Mouse (Mus musculus): Measurements from ENCODE around the gene Vmn1r235. TPM values are rescaled to one million over a fixed set of nuclear protein-coding genes. Genes with fewer than 3 reads are reported as not detected.
"Not testable (repeated sequence)": the region's sequence is repeated elsewhere in the genome, so short reads cannot be mapped to it uniquely, and the experiment has no call there.

Vmn1r235 gene
- not detected in 2 replicates for polyA plus RNA-seq (2016; fragmentation: Nextera tagmentation; extraction: Ambion mirVana)

DNA sequence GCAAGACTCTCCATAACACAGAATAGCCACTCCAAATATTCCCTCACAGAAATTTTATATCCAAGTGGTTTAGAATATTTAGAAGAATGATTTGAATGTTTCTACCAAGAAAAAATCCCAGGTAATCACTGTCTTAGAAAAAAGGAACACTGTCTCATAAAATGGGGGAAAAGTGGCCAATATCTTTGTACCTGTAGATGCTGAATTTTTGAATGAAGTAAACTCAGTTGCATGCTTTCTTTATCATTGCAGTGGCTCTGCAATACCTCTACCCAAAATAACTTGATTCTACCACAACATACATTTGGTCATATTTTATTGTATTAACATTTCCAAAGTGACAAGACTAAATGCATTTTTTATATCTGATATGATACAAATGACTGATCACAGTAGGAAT is at the start of gene Vmn1r235:
Gene Vmn1r235 (plus strand): TSS at position 301 of the 400 bp plus-strand sequence.
- Histone ChIP-seq H3K4me3 (no peak within 1 kb of the TSS), H3K4me1 (replicated peaks) (no peaks in the 10 kb centered on the region), H3K4me2 (no peak within 1 kb of the TSS), H3K27ac (ENCODE audit: poor library complexity, severe bottlenecking) (no peak within 1 kb of the TSS), H3K9ac (no peak within 1 kb of the TSS), H3K36me3 (no peaks in the 10 kb centered on the region), H3K27me3 (replicated peaks) (no peaks in the 10 kb centered on the region), H3K9me3 (replicated peaks) (no peaks in the 10 kb centered on the region)
- no peak for ATAC-seq (ENCODE audit: insufficient number of reproducible peaks, low FRiP score)

DNA sequence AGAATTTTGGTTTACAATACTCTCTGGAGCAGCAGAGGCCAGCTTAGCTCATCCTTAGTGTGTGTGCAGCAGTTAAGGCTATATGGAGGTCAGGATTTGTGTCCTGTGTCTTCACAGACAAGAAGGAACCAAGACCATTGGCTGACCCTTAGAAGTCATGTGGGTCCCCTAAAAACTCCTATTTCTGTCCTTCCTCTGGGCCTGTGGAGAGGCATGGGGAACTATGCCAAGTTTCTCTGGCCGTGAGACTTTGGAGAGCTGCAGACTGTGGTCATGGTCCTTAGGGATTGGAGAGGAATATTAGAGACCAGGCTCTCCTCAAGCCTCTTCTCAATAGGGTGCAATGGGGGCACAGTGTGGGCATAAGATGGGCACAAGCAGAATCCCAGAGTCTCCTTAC is 45.1 kb upstream of the Vmn1r235 start:
- H3K4me1 ChIP-seq (replicated peaks); H3K27me3 ChIP-seq (replicated peaks); H3K9ac ChIP-seq; H3K4me3 ChIP-seq; H3K27ac ChIP-seq (ENCODE audit: poor library complexity, severe bottlenecking); H3K36me3 ChIP-seq; H3K4me2 ChIP-seq; H3K9me3 ChIP-seq (replicated peaks); ATAC-seq (ENCODE audit: insufficient number of reproducible peaks, low FRiP score): not testable (repeated sequence)
- 65% methylated on average over 1 of the region's 1 CpGs for WGBS

DNA sequence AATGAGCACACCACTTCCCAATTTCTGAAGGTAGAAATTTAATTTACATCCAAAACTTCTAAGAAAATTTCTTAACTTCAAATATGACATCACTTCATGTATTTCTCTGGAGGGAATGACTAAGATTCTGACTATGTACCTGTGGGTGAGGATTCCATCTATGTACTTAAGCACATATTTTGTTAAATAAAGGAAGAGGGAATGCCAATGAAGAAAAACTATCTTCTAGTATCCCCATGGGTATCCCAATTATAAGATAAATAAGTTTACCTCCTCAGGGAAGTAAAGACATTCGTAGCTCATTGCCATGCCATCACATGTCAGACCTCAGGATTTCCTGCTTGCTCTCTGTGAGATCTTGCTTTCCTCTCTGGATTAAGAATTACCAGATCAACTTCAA is 30.4 kb upstream of the Vmn1r235 start, which contains the start of gene Vmn1r234:
Gene Vmn1r234 (plus strand): TSS at position 301 of the 400 bp plus-strand sequence.
- Histone ChIP-seq H3K9me3 (replicated peaks) (no peaks in the 10 kb centered on the region), H3K4me3 (no peak within 1 kb of the TSS), H3K27ac (ENCODE audit: poor library complexity, severe bottlenecking) (no peak within 1 kb of the TSS), H3K4me2 (no peak within 1 kb of the TSS), H3K9ac (no peak within 1 kb of the TSS), H3K27me3 (replicated peaks) (no peaks in the 10 kb centered on the region), H3K4me1 (replicated peaks) (no peaks in the 10 kb centered on the region), H3K36me3 (no peaks in the 10 kb centered on the region)
- no peak for ATAC-seq (ENCODE audit: insufficient number of reproducible peaks, low FRiP score)
- 57% methylated on average over 1 of the region's 1 CpGs for WGBS

DNA sequence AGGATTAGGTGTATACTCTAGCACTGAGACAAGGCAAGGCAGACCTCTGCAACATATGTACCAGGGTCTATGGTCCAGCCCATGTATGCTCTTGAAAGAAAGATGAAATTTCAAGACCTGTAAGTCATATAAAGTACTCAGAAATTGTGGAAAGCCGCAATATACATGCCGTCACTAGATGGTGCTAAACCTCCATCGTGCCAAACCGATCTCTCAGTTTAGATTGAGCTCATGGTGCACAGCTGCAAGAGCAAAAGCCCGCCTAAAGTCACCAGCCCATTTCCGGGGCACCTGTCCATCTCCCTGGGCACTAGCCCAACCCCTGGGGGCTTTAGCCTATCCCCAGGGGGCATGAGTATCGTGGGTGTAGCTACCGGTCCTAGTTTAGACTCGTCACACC is 24.6 kb upstream of the Vmn1r235 start:
- Histone ChIP-seq H3K27me3 (replicated peaks) (no peaks in the 10 kb centered on the region), H3K9me3 (replicated peaks) (peaks cover 6% of the 10 kb centered on the region; the same call in 1 of the 2 replicates), H3K36me3 (no peaks in the 10 kb centered on the region), H3K4me1 (replicated peaks) (no peaks in the 10 kb centered on the region), H3K27ac (ENCODE audit: poor library complexity, severe bottlenecking) (no peak overlapping the region), H3K9ac (no peak overlapping the region), H3K4me3 (no peak overlapping the region), H3K4me2 (no peak overlapping the region)
- no peak for ATAC-seq (ENCODE audit: insufficient number of reproducible peaks, low FRiP score)
- WGBS = 25% methylated on average over 9 of the region's 9 CpGs

DNA sequence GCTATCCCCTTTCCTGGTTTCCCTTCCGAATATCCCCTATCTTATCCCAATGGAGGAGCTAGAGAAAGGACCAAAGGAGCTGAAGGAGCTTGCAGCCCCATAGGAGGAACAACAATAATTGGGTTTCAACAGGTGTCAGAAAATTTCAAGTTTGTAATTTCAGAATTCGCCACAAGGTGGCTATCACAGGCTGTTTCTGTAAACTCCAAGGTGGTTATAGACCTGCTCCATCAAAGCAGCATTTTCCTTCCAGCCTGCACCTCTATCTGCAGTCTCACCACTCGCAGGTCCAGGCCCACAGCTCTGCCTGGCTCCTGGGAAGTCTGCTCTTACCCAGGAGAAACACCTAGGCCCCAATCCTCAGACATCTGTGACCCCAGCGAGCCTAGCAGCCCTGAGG is 15.9 kb downstream of the Vmn1r235 start:
- WGBS = 7% methylated on average over 4 of the region's 4 CpGs
- Histone ChIP-seq H3K9ac (no peak overlapping the region), H3K36me3 (no peaks in the 10 kb centered on the region), H3K27ac (ENCODE audit: poor library complexity, severe bottlenecking) (no peak overlapping the region), H3K4me3 (no peak overlapping the region), H3K4me2 (no peak overlapping the region), H3K4me1 (replicated peaks) (no peaks in the 10 kb centered on the region), H3K9me3 (replicated peaks) (no peaks in the 10 kb centered on the region), H3K27me3 (replicated peaks) (no peaks in the 10 kb centered on the region)
- ATAC-seq (ENCODE audit: insufficient number of reproducible peaks, low FRiP score) = no peak

DNA sequence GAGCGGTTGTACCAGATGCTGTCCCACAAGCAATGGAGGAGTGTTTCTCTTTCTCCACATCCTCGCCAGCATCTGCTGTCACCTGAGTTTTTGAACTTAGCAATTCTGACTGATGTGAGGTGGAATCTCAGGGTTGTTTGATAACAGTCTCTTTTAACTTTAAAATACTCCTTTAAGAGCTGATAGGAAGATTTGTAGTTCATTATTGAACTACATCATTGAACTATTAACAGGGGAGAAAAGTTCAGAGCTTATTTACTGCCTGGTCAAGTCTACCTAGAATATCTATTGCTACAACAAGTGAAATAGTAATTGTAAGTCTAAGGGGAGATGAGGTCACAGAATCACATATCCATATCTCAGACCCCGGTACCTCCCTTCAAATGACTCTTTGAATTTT is 26.4 kb downstream of the Vmn1r235 start, which contains the start of gene Vmn1r236:
Gene Vmn1r236 (plus strand): TSS at position 301 of the 400 bp plus-strand sequence.
- no peak within 1 kb of the TSS for H3K4me2 ChIP-seq
- no peak within 1 kb of the TSS for H3K4me3 ChIP-seq
- no peak within 1 kb of the TSS for H3K27ac ChIP-seq (ENCODE audit: poor library complexity, severe bottlenecking)
- no peak within 1 kb of the TSS for H3K9ac ChIP-seq
- ATAC-seq (ENCODE audit: insufficient number of reproducible peaks, low FRiP score) = no peak
- no peaks in the 10 kb centered on the region for H3K36me3 ChIP-seq
- no peaks in the 10 kb centered on the region for H3K27me3 ChIP-seq (replicated peaks)
- H3K9me3 ChIP-seq (replicated peaks) = no peaks in the 10 kb centered on the region
- 70% methylated on average over 3 of the region's 3 CpGs for WGBS
- H3K4me1 ChIP-seq (replicated peaks) = no peaks in the 10 kb centered on the region

DNA sequence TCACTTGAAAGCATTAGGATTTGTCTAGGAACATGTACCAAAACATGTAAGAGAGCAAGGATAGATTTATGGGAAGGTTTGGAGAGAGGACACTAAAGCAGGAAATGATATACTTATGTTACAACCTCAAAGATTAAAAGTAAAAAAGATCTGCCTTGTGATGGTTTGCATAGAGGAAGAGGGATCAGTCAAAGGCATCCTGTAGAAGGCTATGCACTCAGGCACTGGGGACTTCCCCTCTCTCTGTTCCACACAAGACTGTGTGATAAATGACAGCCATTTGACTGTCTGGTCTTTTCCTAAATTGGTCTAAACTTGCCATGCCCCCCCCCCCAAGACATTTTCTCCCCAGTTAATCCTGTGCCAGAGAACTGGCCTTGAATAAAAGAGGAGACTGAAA is 28.2 kb downstream of the Vmn1r235 start:
- Histone ChIP-seq H3K4me1 (replicated peaks) (no peaks in the 10 kb centered on the region), H3K27me3 (replicated peaks) (no peaks in the 10 kb centered on the region), H3K9me3 (replicated peaks) (no peaks in the 10 kb centered on the region), H3K36me3 (no peaks in the 10 kb centered on the region), H3K27ac (ENCODE audit: poor library complexity, severe bottlenecking) (no peak overlapping the region), H3K9ac (no peak overlapping the region), H3K4me3 (no peak overlapping the region), H3K4me2 (no peak overlapping the region)
- no peak for ATAC-seq (ENCODE audit: insufficient number of reproducible peaks, low FRiP score)

DNA sequence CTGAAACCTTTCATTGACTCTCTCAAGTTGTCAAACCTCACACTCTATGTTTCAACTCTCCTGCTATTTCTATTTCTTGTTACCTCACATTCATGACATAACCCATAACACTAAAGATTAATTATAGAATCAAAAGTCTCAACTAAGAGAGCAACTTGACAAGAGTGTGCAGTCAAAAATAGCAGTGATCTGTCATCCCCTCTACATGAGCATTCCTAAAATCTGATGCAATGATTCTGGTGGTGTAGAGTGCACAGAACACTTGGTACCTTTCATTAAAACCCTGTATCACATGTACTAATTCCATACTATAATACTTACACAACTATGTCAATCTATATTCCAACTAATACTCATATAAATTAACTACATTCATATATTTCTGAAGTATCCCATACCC is 33.5 kb downstream of the Vmn1r235 start:
- H3K9ac ChIP-seq = no peak overlapping the region
- no peaks in the 10 kb centered on the region for H3K9me3 ChIP-seq (replicated peaks)
- H3K4me2 ChIP-seq = no peak overlapping the region
- H3K27me3 ChIP-seq (replicated peaks) = no peaks in the 10 kb centered on the region
- H3K36me3 ChIP-seq = no peaks in the 10 kb centered on the region
- no peak overlapping the region for H3K27ac ChIP-seq (ENCODE audit: poor library complexity, severe bottlenecking)
- no peaks in the 10 kb centered on the region for H3K4me1 ChIP-seq (replicated peaks)
- ATAC-seq (ENCODE audit: insufficient number of reproducible peaks, low FRiP score) = no peak
- no peak overlapping the region for H3K4me3 ChIP-seq

DNA sequence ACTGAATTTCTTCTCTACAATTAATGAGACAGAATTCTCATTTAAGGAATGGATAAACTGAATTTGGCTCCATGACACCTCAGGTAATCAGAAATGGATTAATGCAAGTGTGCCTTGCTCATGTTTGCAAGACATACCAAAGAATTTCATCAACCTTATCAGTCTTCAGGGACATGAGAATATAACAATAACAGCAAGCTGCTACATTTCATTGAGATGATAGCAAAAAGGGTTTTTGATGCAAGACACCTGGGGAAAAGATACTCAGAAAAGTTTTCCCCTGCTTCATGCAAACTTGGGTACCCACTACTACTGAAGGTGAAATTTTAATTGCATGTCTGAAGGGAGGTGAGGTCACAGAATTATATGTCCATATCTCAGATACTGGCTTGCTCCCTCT is 55.4 kb downstream of the Vmn1r235 start, which contains the start of gene Vmn1r237:
Gene Vmn1r237 (plus strand): TSS at position 301 of the 400 bp plus-strand sequence.
- no peak for ATAC-seq (ENCODE audit: insufficient number of reproducible peaks, low FRiP score)
- Histone ChIP-seq H3K27me3 (replicated peaks) (no peaks in the 10 kb centered on the region), H3K27ac (ENCODE audit: poor library complexity, severe bottlenecking) (no peak within 1 kb of the TSS), H3K4me2 (no peak within 1 kb of the TSS), H3K9me3 (replicated peaks) (no peaks in the 10 kb centered on the region), H3K36me3 (no peaks in the 10 kb centered on the region), H3K4me3 (no peak within 1 kb of the TSS), H3K9ac (no peak within 1 kb of the TSS), H3K4me1 (replicated peaks) (no peaks in the 10 kb centered on the region)

Small RNAs within 50 kb of the gene (microRNA-seq; reads per million reads assigned to microRNA genes)
- not detected for gene Gm26384

Other genes with a start within 250 kb of the Vmn1r235 start
- 9.9 and 10.6 TPM in 2 replicates for gene Zfp160, start 247.5 kb upstream of the Vmn1r235 start, polyA plus RNA-seq (2016; fragmentation: Nextera tagmentation; extraction: Ambion mirVana)
- not detected in 2 replicates for gene Vmn1r234, start 30.3 kb upstream of the Vmn1r235 start, polyA plus RNA-seq (2016; fragmentation: Nextera tagmentation; extraction: Ambion mirVana)
- not detected in 2 replicates for gene Vmn1r236, start 26.5 kb downstream of the Vmn1r235 start, polyA plus RNA-seq (2016; fragmentation: Nextera tagmentation; extraction: Ambion mirVana)
- not detected in 2 replicates for gene Vmn1r237, start 55.5 kb downstream of the Vmn1r235 start, polyA plus RNA-seq (2016; fragmentation: Nextera tagmentation; extraction: Ambion mirVana)
- 1.6 and 2.5 TPM in 2 replicates for gene Zfp677, start 127.3 kb downstream of the Vmn1r235 start, polyA plus RNA-seq (2016; fragmentation: Nextera tagmentation; extraction: Ambion mirVana)
- 3.3 and 3.4 TPM in 2 replicates for gene Zfp54, start 166.8 kb downstream of the Vmn1r235 start, polyA plus RNA-seq (2016; fragmentation: Nextera tagmentation; extraction: Ambion mirVana)
- 9.7 and 10.1 TPM in 2 replicates for gene Zfp51, start 194.0 kb downstream of the Vmn1r235 start, polyA plus RNA-seq (2016; fragmentation: Nextera tagmentation; extraction: Ambion mirVana)
- 5.6 and 5.9 TPM in 2 replicates for gene Zfp53, start 232.6 kb downstream of the Vmn1r235 start, polyA plus RNA-seq (2016; fragmentation: Nextera tagmentation; extraction: Ambion mirVana)

Data from heart, embryonic 12.5 days (tissue).